Mouse (Mus musculus): Measurements from ENCODE around the gene Srsf9. TPM values are rescaled to one million over a fixed set of nuclear protein-coding genes. Genes with fewer than 3 reads are reported as not detected.

Gene Srsf9
- total and polyA plus RNA-seq, 3 experiments: 80.0 to 170 TPM; not detected in 1

DNA sequence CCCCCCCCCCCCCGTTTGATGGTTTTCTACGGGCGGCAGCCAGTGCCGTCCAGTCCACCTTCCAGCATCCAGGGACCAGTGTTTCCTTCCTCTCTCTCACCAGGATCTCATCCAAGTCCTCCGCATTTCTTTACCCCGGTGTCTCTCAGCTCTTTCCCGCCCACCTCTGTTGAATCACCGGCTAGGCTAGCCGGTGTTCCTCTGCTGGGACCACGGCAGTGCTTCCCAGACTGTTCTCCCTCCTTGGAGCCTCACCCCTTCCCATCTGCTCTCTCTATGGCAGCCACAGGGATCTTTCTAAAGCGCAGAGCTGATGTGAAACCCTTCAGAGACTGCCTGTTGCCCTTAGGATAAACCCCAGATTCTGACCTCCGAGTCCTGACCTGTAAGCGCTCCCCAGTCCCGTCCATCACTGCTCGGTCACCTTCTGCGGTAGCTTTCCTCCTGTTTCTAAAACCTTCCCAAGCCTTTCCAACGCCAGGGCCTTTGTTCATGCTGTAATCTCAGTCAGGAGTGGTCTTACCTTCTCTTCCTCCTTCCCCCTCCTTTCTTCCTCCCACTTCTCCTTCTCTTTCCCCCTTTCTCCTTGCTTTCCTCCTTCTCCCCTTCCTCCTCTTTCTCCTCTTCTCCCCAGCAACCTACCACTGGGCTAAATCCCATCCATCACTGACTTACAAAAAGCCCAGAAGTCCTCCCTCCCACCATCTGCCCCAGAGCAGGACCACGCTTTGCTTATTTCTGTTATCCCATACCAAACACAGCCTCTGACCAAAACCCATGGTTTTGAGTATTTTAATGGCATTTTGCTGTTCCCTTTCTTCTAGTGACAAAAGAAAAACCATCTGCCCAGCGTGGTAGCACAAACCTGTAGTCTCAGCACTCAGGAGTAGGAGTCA, 36.1 kb downstream of the Srsf9 start:
- no peaks in the 10 kb centered on the region for H3K27me3 ChIP-seq (ENCODE audit: control insufficient read depth in 1 of 2, insufficient read depth in 2 of 2, low read length in 2 of 2)
- H3K36me3 ChIP-seq (ENCODE audit: control insufficient read depth in 1 of 2, insufficient read depth in 2 of 2, low read length in 2 of 2): peaks cover 0 to 5% of the 10 kb centered on the region in 2 experiments; a peak in 2 of 4 replicates
- DNase-seq (ENCODE audit: low read depth, low spot score): no peak
- no peaks in the 10 kb centered on the region for H3K9me3 ChIP-seq (replicated peaks; ENCODE audit: insufficient read depth, low read length)
- no peak overlapping the region for H3K27ac ChIP-seq (ENCODE audit: control insufficient read depth, low read depth, low read length)
- peaks cover 2 to 7% of the 10 kb centered on the region in 2 experiments; a peak in 3 of 4 replicates for H3K4me1 ChIP-seq (ENCODE audit: control insufficient read depth in 1 of 2, insufficient read depth in 2 of 2, low read length in 2 of 2)
- peaks cover 2% of the 10 kb centered on the region; the same call in 1 of the 2 replicates for H3K79me2 ChIP-seq (ENCODE audit: control insufficient read depth, insufficient read depth, low read length, poor library complexity)
- no peak overlapping the region for H3K4me3 ChIP-seq (ENCODE audit: control insufficient read depth in 1 of 2, insufficient read depth in 1 of 2, low read depth in 2 of 2, low read length in 2 of 2)
- H3K9ac ChIP-seq (ENCODE audit: control insufficient read depth, low read depth, low read length, poor library complexity, severe bottlenecking): no peak overlapping the region
- TF ChIP-seq GABPA (IDR thresholded peaks at IDR 0.05; ENCODE audit: low read depth, low read length): no peak
- TF ChIP-seq MYB (IDR thresholded peaks at IDR 0.05; ENCODE audit: low read depth, low read length): no peak
- no peak for TF ChIP-seq TAL1 (IDR thresholded peaks at IDR 0.05; ENCODE audit: low read length)
- no peak for TF ChIP-seq RCOR1 (IDR thresholded peaks at IDR 0.05; ENCODE audit: low read depth, low read length)
- TF ChIP-seq ZC3H11A (IDR thresholded peaks at IDR 0.05; ENCODE audit: low read depth, low read length): no peak
- no peak for TF ChIP-seq HCFC1 (IDR thresholded peaks at IDR 0.05; ENCODE audit: low read depth, low read length)
- no peak for TF ChIP-seq ZMIZ1 (IDR thresholded peaks at IDR 0.05; ENCODE audit: low read depth, low read length)
- no peak for TF ChIP-seq GATA1 (IDR thresholded peaks at IDR 0.05; ENCODE audit: low read depth, low read length)
- TF ChIP-seq USF2 (IDR thresholded peaks at IDR 0.05; ENCODE audit: borderline replicate concordance in 1 of 2, insufficient read depth in 1 of 2, low read depth in 1 of 2, low read length in 2 of 2): no peak
- TF ChIP-seq E2F4 (IDR thresholded peaks at IDR 0.05; ENCODE audit: borderline replicate concordance, low read depth, low read length): no peak
- no peak for TF ChIP-seq ZNF384 (IDR thresholded peaks at IDR 0.05; ENCODE audit: low read depth, low read length)
- TF ChIP-seq ZKSCAN1 (IDR thresholded peaks at IDR 0.05; ENCODE audit: low read depth, low read length): no peak
- TF ChIP-seq UBTF (IDR thresholded peaks at IDR 0.05; ENCODE audit: borderline replicate concordance, insufficient read depth, low read depth, low read length): no peak
- TF ChIP-seq KAT2A (conservative IDR thresholded peaks at IDR 0.05; ENCODE audit: low read depth, low read length): no peak
- TF ChIP-seq ETS1 (IDR thresholded peaks at IDR 0.05; ENCODE audit: low read depth, low read length): no peak
- TF ChIP-seq POLR2AphosphoS2 (IDR thresholded peaks at IDR 0.05; ENCODE audit: low read length): no peak
- TF ChIP-seq TBP (IDR thresholded peaks at IDR 0.05; ENCODE audit: low read depth, low read length): no peak
- TF ChIP-seq BHLHE40 (IDR thresholded peaks at IDR 0.05; ENCODE audit: borderline replicate concordance, low read depth, low read length): no peak

DNA sequence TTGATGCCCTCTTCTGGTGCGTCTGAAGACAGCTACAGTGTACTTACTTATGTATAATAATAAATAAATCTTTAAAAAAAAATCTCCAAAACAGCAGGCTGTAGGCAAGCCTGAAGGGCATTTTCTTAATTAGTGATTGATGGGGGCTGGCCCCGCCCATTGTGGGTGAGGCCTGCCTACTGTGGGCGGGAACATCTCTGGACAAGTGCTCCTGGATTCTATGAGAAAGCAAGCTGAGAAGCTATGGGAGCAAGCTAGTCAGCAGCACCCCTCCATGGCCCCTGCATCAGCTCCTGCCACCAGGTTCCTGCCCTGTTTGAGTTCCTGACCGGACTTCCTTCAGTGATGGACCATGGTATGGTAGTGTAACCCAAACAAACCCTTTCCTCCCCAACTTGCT, 37.8 kb downstream of the Srsf9 start:
- Histone ChIP-seq H3K9ac (ENCODE audit: control insufficient read depth, low read depth, low read length, poor library complexity, severe bottlenecking) (no peak overlapping the region), H3K27me3 (ENCODE audit: control insufficient read depth in 1 of 2, insufficient read depth in 2 of 2, low read length in 2 of 2) (no peaks in the 10 kb centered on the region), H3K4me3 (ENCODE audit: control insufficient read depth in 1 of 2, insufficient read depth in 1 of 2, low read depth in 2 of 2, low read length in 2 of 2) (no peak overlapping the region), H3K79me2 (ENCODE audit: control insufficient read depth, insufficient read depth, low read length, poor library complexity) (peaks cover 2% of the 10 kb centered on the region; the same call in 1 of the 2 replicates), H3K4me1 (ENCODE audit: control insufficient read depth in 1 of 2, insufficient read depth in 2 of 2, low read length in 2 of 2) (peaks cover 0 to 3% of the 10 kb centered on the region in 2 experiments; a peak in 2 of 4 replicates), H3K27ac (ENCODE audit: control insufficient read depth, low read depth, low read length) (no peak overlapping the region), H3K9me3 (replicated peaks; ENCODE audit: insufficient read depth, low read length) (no peaks in the 10 kb centered on the region), H3K36me3 (ENCODE audit: control insufficient read depth in 1 of 2, insufficient read depth in 2 of 2, low read length in 2 of 2) (peaks cover 0 to 3% of the 10 kb centered on the region in 2 experiments; a peak in 2 of 4 replicates)
- no peak for TF ChIP-seq ZC3H11A (IDR thresholded peaks at IDR 0.05; ENCODE audit: low read depth, low read length)
- TF ChIP-seq MAFK (IDR thresholded peaks at IDR 0.05; ENCODE audit: borderline replicate concordance, low read depth, low read length): no peak
- TF ChIP-seq ELF1 (IDR thresholded peaks at IDR 0.05; ENCODE audit: low read depth, low read length): no peak
- no peak for TF ChIP-seq ZNF384 (IDR thresholded peaks at IDR 0.05; ENCODE audit: low read depth, low read length)
- TF ChIP-seq CTCF (IDR thresholded peaks at IDR 0.05 in 2 of 3, conservative IDR thresholded peaks at IDR 0.05 in 1 of 3; ENCODE audit: control insufficient read depth in 1 of 3, insufficient read depth in 1 of 3, low read depth in 2 of 3, low read length in 3 of 3, poor library complexity in 1 of 3, severe bottlenecking in 1 of 3): no peak
- DNase-seq (ENCODE audit: low read depth, low spot score): no peak
